Mouse (Mus musculus) small intestine, adult 2 months (tissue): ENCODE results near the gene Cisd1.

Experiments used
- CTCF ChIP-seq: fragments of 200-500 bp; IDR thresholded peaks from 2 replicates; pipeline ENCODE4 v1.5.1; 2012; ENCODE audit warnings: low read depth, mild to moderate bottlenecking, control low read depth, inconsistent platforms, low read length, moderate library complexity, mixed read lengths; ENCODE audit not compliant: insufficient replicate concordance, insufficient read length; ENCODE audit errors: extremely low read depth
- POLR2A ChIP-seq: fragments of 200-500 bp; IDR thresholded peaks from 2 replicates; pipeline ENCODE4 v1.6.1; 2012; ENCODE audit warnings: low read depth, mild to moderate bottlenecking, control low read depth, inconsistent platforms, low read length, moderate library complexity

- no peak for TF ChIP-seq CTCF
- TF ChIP-seq POLR2A: no peak
These were observed 31.3 kb upstream of the Cisd1 start for GRCm38 (mm10) chr10:71376014-71376413.
